36 mouse cellular contexts compared by ENCODE assay signal in the genomic region with DNA sequence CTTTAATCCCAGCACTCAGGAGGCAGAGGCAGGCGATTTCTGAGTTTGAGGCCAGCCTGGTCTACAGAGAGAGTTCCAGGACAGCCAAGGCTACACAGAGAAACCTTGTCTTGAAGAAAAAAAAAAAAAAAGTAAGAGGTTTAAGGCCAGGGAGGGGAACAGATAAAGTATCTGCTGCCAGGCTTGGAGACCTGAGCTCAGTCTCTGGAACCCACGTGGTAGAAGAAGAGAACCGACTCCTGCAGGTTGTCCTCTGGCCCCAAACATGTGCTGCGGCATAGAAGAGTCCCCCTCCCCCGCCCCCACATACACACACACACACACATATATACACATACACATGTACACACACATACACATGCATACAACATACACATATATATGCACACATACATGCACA. TPM values are rescaled to one million over a fixed set of nuclear protein-coding genes. Genes with fewer than 3 reads are reported as not detected.
"Had no signal": no experiment of that assay in that cellular context is flagged by ENCODE, and none has a peak within 500 bp of the region (broad histone marks: within the 10 kb centered on the region; RNA-seq: fewer than 3 reads in every experiment).

No protein-coding gene starts in this region.

- H3K27ac ChIP-seq: limb, embryonic 10.5 days; limb, embryonic 12.5 days; limb, embryonic 13.5 days; limb, embryonic 15.5 days; liver, embryonic 12.5 days; liver, embryonic 13.5 days; liver, embryonic 14.5 days; liver, embryonic 15.5 days; lung, embryonic 15.5 days; macrophage; midbrain, embryonic 10.5 days; midbrain, embryonic 12.5 days; midbrain, embryonic 13.5 days; midbrain, embryonic 15.5 days had no signal

- H3K4me1 ChIP-seq: lung, embryonic 15.5 days had no signal

- DNase-seq: left cerebral cortex, postnatal 4 days; liver; liver, embryonic 13.5 days; liver, postnatal 0 days; lung, adult 18-20 months; lung, adult 2 months; lung, embryonic 14.5 days; lung, postnatal 10 days; lung, postnatal 14 days; lung, postnatal 36 days; lung, postnatal 4 days; midbrain, embryonic 14.5 days had no signal

- H3K9me3 ChIP-seq: limb, embryonic 10.5 days; limb, embryonic 12.5 days; limb, embryonic 13.5 days; limb, embryonic 15.5 days; liver, embryonic 12.5 days; liver, embryonic 13.5 days; liver, embryonic 15.5 days; lung, embryonic 15.5 days; megakaryocyte, embryonic 14.5 days; midbrain, embryonic 10.5 days; midbrain, embryonic 12.5 days; midbrain, embryonic 13.5 days; midbrain, embryonic 15.5 days had no signal

- H3K36me3 ChIP-seq: limb, embryonic 10.5 days; limb, embryonic 12.5 days; limb, embryonic 13.5 days; limb, embryonic 15.5 days; liver, embryonic 12.5 days; liver, embryonic 13.5 days; liver, embryonic 15.5 days; lung, embryonic 15.5 days; midbrain, embryonic 10.5 days; midbrain, embryonic 12.5 days; midbrain, embryonic 13.5 days; midbrain, embryonic 15.5 days had no signal

- H3K4me3 ChIP-seq: limb, embryonic 10.5 days; limb, embryonic 12.5 days; limb, embryonic 13.5 days; limb, embryonic 15.5 days; liver, embryonic 12.5 days; liver, embryonic 13.5 days; liver, embryonic 15.5 days; lung, embryonic 15.5 days; megakaryocyte, embryonic 14.5 days; midbrain, embryonic 10.5 days; midbrain, embryonic 12.5 days; midbrain, embryonic 13.5 days; midbrain, embryonic 15.5 days; myocyte had no signal

- H3K27me3 ChIP-seq: limb, embryonic 12.5 days; limb, embryonic 13.5 days; limb, embryonic 15.5 days; liver, embryonic 12.5 days; liver, embryonic 13.5 days; liver, embryonic 15.5 days; lung, embryonic 15.5 days; megakaryocyte, embryonic 14.5 days; midbrain, embryonic 12.5 days; midbrain, embryonic 13.5 days; midbrain, embryonic 15.5 days had no signal

- H3K9ac ChIP-seq: limb, embryonic 12.5 days; limb, embryonic 13.5 days; limb, embryonic 15.5 days; liver, embryonic 12.5 days; liver, embryonic 13.5 days; liver, embryonic 14.5 days; liver, embryonic 15.5 days; liver, postnatal 0 days; lung, embryonic 14.5 days; lung, embryonic 15.5 days; midbrain, embryonic 12.5 days; midbrain, embryonic 13.5 days; midbrain, embryonic 15.5 days had no signal

- ATAC-seq: liver, embryonic 12.5 days; liver, postnatal 0 days; lung, postnatal 0 days; midbrain, embryonic 13.5 days; midbrain, embryonic 15.5 days; midbrain, embryonic 16.5 days had no signal

- H3K4me2 ChIP-seq: limb, embryonic 12.5 days; limb, embryonic 13.5 days; limb, embryonic 15.5 days; liver, embryonic 11.5 days; liver, embryonic 12.5 days; liver, embryonic 13.5 days; liver, embryonic 15.5 days; lung, embryonic 14.5 days; lung, embryonic 15.5 days; midbrain, embryonic 11.5 days; midbrain, embryonic 12.5 days; midbrain, embryonic 13.5 days; midbrain, embryonic 15.5 days had no signal

RNA-seq across cellular contexts. Expression of a gene that starts 44.4 kb away (rescaled TPM):
- total RNA-seq: megakaryocyte, adult 5-6 weeks; monocyte, adult 5-6 weeks had no signal
- polyA plus RNA-seq: macrophage had no signal

RNA-seq across cellular contexts. Expression of a gene that starts 52.1 kb away (rescaled TPM):
- total RNA-seq: liver, adult 2 months; megakaryocyte-erythroid progenitor cell, adult 5-6 weeks; monocyte, adult 5-6 weeks had no signal
- polyA plus RNA-seq: limb, embryonic 10.5 days; limb, embryonic 13.5 days; liver, adult 2 months; liver, embryonic 12.5 days; liver, embryonic 13.5 days; liver, embryonic 15.5 days; liver, embryonic 16.5 days; liver, postnatal 0 days; myocyte had no signal
